Mouse (Mus musculus): ENCODE results near the gene Adam17.

DNA sequence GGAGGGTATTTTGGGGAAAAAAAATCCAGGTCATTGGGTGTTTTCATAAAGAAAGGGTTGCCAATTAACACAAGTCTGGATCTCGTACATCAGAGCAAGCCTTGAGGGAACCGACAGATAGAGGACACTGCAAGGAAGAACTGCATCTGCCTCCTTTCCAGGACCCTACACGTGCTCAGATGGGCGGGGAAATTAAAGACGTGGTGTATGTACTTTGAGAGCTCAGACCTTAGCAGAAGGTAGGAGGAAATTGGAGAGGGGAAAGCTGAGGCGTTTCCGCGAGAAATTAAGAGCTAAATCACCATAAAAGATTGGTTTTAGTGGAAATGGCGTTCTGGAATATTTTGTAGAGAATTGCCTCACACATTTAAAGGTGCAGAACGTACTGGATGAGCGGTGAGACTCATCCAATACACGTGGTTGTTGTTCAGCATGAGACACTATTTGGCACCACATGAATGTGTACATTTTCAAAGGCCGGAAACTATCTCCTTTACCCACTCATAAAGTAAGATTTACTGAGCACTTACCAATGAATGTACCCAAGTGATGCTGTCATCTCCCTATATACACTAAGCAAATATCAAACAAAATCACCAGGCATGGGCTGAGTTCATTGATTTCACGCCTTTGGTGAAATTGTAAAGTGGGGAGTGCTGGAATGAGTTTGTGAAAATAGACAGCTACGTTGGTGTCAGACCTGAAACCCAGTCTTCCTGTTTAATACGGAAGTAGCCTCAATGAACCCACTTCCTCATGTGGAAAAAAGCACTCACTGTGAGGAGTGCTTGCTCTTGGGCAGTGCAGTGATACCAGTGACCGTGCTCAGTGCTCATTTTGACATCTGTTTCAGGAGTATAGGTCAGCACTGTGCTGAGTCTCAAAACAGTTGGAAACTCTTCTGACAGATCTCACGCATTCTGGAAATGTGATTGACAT, 86.5 kb downstream of the Adam17 start:
- no peak for TF ChIP-seq EP300 (IDR thresholded peaks at IDR 0.05; ENCODE audit: low read depth)
- TF ChIP-seq CTCF (IDR thresholded peaks at IDR 0.05; ENCODE audit: low read depth): no peak
